Mouse (Mus musculus) ovary, postnatal 14 days (tissue): Measurements from ENCODE around the gene Olfr23.
"Not testable (repeated sequence)": the region's sequence is repeated elsewhere in the genome, so short reads cannot be mapped to it uniquely, and the experiment has no call there.

Experiments
- DNase-seq: peaks from one replicate; pipeline ENCODE4 v3.0.0; 2022; ENCODE audit warnings: low spot score

The Olfr23 gene

DNA sequence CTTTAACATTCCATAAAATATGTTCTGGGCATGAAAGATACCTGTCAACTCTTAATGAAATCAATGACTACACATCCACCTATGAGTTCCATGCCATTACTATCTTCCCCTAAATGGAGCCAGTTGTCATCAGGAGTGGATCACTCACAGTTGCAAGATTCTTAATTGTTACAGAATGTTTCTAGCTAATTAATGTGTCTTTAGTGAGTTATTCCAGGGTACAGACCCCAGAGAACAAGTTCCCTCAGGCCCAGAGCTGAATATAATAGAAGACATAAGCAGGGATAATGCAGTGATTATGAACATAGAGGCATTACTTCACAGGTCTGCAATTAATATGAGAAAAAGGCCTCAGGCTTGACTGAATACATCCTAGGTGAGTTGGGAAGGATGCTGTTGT, at the start of gene Olfr23:
TSS of gene Olfr23 (plus strand) at position 301 of the 400 bp plus-strand sequence.
- DNase-seq = no peak

DNA sequence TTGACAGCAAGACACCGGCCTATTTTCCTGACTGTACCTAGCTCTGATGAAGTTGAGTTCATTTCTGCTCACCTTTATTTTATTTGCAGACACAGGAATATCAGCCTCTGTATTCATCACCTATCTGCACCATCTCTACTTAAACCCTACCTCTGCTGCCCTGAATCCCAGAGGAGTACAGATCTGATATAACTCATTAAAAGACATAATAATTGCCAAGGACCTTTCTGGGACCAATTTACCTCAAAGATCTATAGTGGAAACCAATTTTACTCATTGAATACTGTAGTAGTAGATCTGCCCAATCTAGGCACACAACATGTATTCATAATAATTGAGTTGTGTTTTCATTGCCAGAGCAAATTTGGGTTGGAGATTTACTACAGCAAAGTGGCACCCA, 45.8 kb upstream of the Olfr23 start, which contains the start of gene Olfr394:
TSS of gene Olfr394 (minus strand) at position 101 of the 400 bp plus-strand sequence.
- DNase-seq = no peak

- not testable (repeated sequence) for DNase-seq
Observed at GRCm38 (mm10) chr11:73909199-73909598, 27.3 kb upstream of the Olfr23 start, which contains the start of gene Olfr395. Gene Olfr395 (minus strand): TSS chr11:73909299.

DNA sequence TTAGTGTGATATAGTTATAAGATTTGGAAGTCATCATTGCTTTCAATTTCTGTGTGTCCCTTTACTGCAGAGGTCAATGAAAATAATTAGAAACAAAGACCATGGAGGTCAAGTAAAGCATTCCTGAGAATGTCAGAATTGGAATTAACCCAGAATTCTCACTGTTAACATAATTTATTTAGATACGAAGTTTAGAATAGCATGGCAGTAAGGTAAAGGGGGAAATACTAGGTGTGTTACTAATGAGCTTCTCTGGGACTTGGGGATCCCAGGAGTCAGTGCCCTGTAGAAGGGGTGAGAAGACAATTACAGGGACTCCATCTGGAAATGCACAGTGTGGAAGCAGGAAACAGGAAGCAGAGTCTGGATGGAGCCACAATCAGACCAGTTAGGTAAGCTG, 24.0 kb downstream of the Olfr23 start, which contains the start of gene Olfr397:
TSS of gene Olfr397 (plus strand) at position 301 of the 400 bp plus-strand sequence.
- no peak for DNase-seq

DNA sequence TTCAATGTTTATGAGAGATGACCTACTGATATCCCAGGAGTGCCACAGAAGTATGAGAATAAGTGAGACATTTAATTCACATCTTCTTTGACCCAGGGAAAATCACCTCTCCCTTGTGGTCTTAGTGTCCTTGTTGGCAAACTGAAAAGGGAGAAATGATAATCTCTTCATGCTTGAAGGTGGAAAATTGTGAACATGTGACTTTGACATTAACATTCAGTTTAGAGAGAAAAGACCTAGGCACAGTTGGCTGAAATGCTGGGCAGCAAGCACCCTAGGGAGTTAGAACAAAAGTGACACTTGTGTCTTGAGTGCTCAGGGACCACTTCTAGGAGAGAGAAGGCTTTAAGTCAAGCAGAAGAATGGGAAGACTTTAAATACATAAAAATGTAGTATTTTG, 53.8 kb downstream of the Olfr23 start, which contains the start of gene Olfr398:
TSS of gene Olfr398 (minus strand) at position 101 of the 400 bp plus-strand sequence.
- DNase-seq = no peak
